Mouse (Mus musculus): ENCODE results near the gene Naga. TPM values are rescaled to one million over a fixed set of nuclear protein-coding genes. Genes with fewer than 3 reads are reported as not detected.

The Naga gene
- total RNA-seq, 2 experiments from 2014 or later: 56.3 to 74.2 TPM

DNA sequence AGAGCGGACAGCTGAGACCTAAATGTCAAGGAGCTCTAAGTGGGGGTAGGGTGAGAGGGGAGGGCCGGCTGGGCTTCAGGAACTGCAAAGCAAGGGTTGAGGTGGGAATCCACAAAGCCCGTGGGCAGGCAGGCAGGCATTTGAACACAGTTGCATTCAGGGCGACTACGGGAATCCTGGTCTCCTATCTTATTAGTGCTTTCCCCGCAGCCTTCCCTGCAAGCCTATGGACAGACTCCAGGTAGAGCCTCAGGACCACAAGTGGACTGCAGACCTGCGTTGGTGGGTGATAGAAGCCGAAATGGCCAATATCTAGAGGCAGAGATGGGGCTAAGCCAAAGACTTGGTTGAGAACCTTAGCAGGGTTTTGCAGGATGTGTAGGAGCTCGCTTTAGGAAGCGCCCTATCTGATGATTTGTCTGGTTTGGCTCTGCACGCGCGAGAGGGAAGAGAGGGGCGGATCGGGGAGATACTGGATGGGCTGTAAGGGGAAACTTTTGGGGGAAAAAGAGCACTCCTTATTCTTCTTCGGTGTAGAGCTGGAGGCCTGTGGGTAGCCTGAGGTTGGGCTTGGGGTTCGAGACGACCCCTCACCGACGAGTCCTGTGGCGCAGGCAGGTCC is 1.8 kb upstream of the Naga start:
- ATAC-seq (replicated peaks; ENCODE audit: low FRiP score, poor library complexity, severe bottlenecking): 0 out of 2 replicates have a peak, but pooled peaks have one; percentile 7

DNA sequence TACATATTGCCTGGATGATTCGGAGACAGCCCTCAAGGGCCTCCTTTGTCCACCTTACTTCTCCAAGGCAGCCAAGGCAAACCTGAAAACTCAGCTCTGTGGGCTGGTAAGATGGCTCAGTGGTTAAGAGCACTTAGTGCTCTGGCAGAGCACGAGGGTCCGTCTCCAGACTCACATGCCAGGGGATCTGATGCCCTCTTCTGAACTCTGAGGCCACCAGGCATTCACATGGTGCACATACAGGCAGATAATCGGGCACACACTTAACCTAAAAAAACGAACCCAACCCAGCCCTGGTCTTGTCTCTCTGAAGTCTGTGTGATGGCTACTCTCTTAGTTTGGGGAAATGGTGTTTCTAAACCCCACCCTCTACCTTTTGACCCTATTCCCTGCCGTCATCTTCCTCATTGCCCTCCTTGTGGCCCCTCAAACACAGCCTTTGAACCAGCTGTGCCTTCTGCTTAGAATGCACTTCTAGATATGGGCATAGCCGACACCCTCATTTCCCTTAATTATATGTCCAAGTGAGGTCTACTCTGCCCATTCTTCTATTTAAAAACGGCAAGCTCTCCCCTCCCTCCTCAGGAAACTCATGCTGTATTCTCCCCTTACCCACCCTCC is 1.0 kb upstream of the Naga start:
- no peak for ATAC-seq (replicated peaks; ENCODE audit: low FRiP score, poor library complexity, severe bottlenecking)

DNA sequence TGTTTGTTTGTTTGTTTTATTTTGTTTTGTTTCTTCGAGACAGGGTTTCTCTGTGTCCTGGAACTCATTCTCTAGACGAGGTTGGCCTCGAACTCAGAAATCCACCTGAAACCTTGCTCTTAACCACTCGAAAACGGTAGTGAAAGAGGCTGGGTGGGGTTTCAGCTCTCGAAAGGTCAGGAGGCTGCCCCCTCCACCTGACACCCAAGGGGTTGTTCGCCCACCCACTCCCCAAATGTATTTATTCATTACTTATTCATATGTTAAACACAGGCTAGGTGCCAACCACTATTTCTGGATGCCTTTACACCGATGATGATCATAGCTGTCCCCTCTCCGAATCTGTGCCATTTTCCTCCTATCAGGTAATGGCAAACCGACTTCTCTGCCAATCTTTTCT is 425 bp upstream of the Naga start:
- ATAC-seq (replicated peaks; ENCODE audit: low FRiP score, poor library complexity, severe bottlenecking): no peak

DNA sequence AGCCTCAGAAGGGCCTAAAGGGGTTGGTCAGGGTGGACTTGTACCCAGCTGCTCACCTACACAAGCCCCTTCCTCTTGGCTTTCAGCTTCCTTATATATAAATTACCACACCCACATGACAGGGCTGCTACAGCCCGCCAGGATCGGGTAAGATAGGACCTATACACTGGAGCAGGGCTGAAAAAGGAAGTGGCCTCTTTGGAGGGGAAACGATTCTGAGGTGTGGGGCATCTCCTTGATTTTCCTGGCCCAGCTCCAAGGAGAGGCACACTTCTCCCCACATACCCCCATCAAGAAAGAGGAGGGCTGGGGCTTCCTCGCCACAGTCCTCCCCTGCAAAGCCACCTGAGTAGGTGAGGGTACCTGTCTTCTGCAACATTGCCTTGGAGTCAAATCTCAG is 850 bp downstream of the Naga start:
- no peak for ATAC-seq (replicated peaks; ENCODE audit: low FRiP score, poor library complexity, severe bottlenecking)

DNA sequence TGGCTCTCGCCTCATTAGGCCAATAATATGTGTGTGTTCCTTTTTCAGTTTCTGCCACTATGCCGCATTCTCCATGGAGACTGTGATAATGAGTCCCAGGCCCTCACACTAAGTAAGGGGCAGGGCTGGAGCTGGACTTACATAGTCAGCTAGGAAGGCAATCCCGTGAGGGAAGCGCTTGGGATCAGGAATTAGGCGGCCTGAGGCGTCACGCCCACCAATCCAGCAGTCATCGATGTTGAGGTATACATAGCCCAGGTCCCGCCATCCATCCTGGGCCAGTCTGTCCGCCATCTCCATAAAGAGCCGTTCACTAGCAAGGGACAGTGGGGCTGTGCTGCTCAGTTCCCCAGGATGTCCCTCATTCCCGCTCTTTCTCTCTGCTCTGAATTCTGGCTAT is 2.1 kb downstream of the Naga start:
- ATAC-seq (replicated peaks; ENCODE audit: low FRiP score, poor library complexity, severe bottlenecking): no peak

DNA sequence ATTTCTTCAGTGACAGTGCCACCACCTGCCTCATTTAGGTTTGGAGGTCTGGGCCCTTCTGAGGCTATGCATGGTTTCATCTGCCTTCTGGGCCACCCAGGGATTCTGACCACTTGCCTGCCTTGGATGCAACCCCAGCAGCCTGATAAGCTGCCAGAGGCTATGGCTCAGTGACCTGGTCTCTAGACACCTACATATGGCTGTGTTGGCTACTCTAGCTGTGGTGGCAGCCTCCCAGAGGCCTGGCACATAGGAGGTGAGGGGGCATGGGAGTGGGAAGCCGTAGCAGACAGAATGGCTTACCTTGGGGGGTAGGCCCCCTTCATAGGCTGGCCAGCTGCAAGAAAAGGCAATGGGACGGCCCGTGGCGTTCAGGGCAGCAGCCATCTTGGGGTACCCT is 3.5 kb downstream of the Naga start:
- ATAC-seq (replicated peaks; ENCODE audit: low FRiP score, poor library complexity, severe bottlenecking): no peak

DNA sequence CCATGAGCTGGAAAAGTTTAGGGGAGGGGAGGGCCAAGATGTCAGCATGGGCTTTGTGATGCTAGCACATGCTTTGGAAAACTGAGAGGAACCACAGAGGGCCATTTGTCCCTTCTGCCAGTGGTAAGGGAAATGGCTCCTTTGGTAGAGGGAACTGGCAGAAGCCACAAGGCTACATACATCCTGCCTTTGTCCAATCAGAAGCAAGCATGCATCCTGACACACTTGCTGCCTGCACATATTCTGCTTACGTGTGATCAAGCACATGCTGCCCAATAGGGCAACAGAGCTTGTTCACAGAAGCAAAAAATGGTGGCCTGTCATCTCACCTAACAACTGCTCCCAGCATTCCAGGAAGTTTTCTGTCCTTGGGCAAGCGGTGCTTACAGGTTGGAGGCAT is 13.3 kb downstream of the Naga start:
- ATAC-seq (replicated peaks; ENCODE audit: low FRiP score, poor library complexity, severe bottlenecking): no peak

DNA sequence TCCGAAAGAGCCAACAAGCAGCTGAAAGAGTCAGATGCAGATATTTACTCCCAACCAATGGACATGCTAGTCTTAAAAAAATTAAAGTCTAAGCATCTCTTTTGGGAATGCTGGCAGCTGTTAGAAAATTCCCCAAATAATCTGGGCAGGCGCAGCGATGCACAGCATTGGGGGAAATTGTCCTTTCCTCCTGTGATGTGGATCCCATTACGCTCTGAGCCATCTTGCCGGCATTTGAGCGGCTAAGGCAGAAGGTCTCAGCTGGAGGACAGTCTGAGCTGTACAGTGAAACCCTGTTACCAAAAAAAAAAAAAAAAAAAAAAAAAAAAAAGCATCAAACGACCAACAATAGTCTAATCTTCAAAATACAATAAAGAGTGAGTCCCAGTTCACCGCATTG is 16.5 kb downstream of the Naga start:
- no peak for ATAC-seq (replicated peaks; ENCODE audit: low FRiP score, poor library complexity, severe bottlenecking)

DNA sequence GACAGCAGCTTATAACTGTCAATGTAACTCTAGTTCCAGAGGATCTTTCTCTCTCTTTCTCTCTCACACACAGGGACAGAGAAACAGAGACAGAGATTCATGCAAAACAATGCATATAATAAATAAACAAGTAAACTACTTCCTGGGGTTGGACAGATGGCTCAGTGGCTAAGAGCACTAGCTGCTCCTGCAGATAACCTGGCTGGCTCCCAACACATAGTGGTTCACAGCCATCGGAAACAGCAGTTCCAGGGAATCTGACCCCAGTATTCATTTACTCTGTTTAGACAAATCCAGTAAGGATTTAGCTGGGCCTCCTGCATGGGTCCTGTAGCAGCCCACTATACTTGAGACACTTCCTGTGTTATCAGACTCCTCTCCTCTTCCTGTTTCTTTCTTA is 19.1 kb downstream of the Naga start:
- no peak for ATAC-seq (replicated peaks; ENCODE audit: low FRiP score, poor library complexity, severe bottlenecking)

DNA sequence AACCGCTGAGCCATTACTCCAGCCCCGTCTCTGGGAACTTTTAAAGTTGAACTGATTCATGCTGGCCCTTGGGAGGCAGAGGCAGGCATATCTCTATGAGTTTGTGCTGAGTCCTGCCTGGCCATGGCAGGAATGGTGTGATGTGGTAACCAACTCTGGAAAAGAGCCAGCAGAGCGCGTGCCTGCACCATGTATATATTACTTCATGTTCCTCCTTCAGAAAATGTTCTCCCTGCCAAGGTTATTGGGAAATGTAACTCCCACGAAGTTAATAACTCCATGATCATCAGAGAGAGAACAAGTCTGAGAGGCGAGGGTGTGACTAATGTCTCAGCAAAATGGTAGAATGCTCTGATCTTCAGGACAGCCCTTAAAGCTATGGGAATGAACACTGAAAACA is 20.9 kb downstream of the Naga start:
- no peak for ATAC-seq (replicated peaks; ENCODE audit: low FRiP score, poor library complexity, severe bottlenecking)

DNA sequence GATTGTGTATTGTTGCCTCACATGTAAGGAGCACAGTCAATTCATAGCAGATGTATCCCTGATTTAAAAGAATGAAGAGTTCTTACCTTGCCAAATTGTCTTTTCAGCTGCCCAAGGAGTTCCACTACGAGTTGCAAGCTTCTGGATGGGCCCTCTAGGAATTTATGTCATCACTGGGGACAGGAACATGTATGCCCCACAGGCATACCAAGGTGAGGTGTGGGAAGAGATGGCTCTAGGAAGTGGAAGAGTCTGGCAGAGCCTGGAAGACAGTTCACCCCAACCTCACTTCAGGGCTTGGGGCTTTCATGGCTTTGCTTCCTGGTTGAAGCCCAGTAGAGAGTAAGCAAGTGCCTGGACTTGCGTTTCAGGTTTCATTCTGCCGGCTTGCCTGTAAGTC is 30.3 kb downstream of the Naga start:
- ATAC-seq (replicated peaks; ENCODE audit: low FRiP score, poor library complexity, severe bottlenecking): no peak

DNA sequence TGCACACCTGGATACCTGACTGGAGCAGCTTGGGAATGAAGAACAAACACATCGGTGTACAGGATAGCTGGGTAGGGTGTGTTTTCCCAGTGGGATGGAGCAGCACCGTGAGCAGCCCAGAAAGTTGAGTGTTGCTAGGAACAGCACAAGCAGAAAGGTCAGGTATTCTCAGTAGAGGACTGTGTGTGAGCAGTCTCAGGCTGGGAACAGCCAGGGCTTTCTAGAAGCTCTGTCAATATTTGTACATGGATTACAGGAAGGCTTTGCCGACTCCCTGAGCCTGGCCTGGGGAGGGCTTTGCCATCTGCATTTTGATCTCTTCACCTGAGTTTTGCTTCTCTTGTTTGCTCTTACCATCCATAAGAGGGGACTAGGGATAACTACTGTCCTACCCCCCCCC is 31.6 kb downstream of the Naga start:
- ATAC-seq (replicated peaks; ENCODE audit: low FRiP score, poor library complexity, severe bottlenecking): no peak

DNA sequence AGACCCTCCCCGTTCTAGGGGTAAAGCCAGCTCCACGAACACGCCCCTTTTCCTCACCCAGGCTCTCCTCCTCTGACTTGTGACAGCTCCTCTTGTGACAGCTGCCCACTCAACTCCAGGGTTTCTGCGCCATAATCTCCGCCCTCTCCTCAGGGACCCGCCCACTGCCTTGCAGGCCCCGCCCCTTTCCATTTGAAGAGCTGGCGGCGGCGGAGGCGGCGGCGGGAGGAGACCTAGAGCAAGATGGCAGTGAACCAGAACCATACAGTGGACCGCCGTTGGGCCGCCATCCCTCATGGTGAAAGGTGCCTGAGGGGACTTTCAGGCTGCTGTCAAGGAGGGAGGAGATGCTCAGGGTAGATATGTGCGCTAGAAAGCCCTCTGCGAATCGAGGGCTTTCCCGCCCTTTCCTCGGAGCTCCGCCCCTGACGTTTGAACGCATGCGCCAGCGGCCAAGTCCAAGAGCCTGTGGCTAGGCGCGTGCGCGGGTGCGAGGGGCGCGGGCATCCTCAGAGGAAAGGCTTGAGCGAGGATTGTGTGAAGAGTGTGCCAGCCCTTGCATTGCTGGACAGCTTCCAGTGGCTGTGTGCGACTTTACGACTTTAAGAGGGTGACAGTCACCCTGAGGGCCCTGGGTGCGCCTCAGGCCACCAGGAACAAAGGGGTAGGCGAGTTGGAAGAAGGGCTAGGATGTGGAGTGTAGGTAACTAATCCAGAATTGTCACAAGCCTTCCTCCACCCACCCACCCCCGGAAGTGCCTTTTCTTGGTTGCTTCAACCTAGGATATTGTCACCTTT is 39.8 kb downstream of the Naga start, which contains the start of gene Wbp2nl:
TSS of gene Wbp2nl (plus strand) at position 191 of the 798 bp plus-strand sequence.
- peak; percentile 55; the same call in 1 of the 2 replicates for ATAC-seq (replicated peaks; ENCODE audit: low FRiP score, poor library complexity, severe bottlenecking)

DNA sequence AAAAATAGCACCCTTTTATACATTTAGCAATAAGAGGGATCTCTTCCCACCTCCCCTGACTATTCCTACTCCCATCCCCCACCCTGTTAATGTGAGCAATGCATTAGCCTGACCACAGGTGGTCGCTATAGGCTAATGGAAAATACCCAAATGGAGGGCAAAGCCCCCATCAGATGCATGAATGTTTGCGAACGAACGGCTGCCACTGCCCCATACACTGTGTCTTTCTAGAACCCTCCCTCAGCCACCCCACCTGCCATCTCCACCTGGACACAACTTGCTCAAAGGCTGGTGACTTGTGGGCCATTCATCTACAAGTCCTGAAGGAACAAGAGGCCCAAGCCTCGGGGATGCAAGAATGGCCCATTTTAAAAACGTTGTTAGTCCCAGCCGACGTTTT is 44.7 kb downstream of the Naga start:
- ATAC-seq (replicated peaks; ENCODE audit: low FRiP score, poor library complexity, severe bottlenecking): no peak

DNA sequence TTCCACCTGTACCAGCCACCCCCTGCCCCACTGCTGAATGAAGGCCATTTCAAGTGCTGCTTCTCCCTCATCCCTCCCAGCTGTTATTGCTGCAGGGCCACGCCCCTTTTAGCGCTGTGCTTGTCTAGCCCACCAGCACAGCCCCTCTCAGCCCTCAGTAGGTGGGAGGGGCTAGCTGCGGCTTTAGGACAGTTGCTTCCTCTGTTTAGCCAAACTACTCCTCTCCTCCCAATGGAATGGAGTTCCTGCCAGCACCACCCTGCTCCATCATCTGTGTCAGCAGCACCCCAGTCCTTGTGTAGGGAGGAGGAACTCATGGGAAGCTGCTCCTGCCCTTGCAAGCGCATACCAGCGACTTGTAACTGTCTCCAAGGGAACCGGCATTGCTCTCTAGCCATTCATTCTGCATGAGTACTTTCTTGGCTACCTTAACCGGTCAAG is 45.4 kb downstream of the Naga start:
- ATAC-seq (replicated peaks; ENCODE audit: low FRiP score, poor library complexity, severe bottlenecking): no peak

DNA sequence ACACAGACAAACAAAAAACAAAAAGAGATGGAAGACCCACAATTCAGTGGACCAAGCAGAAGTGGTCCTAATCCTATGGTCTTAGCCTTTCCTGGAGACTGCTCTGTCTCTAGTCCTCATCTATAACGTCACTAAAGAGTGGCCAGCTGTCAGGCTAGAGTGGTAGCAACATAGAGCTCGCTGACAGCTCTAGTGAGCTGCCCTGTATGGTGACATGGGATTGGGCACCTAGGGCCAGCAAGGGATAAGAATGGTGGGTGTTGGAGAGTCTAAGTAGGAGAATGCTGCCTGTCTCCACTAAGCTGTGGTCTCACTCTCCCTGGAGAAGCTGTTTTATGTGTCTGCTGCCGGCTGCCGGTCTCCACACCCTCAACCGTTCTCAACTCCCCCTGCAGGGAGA is 45.9 kb downstream of the Naga start:
- ATAC-seq (replicated peaks; ENCODE audit: low FRiP score, poor library complexity, severe bottlenecking): no peak

DNA sequence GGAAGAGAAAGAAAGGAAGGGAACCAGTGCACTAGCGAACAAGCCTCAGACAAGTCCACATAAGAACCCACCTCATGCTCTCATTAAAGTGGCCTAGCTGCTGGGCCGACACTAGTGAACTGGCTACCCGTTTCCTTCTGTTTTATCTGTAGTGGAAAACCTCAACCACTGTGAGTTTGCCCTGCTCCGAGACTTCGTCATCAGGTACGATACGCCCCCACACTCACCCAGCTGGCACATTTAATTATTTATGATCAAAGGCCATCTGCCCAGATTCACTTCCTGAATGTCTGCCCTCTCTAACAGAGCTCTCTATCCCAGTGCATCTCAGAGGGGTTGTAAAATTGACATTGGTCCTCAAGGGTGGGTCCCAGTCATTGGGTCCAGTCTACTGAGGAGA is 48.5 kb downstream of the Naga start:
- ATAC-seq (replicated peaks; ENCODE audit: low FRiP score, poor library complexity, severe bottlenecking): no peak

DNA sequence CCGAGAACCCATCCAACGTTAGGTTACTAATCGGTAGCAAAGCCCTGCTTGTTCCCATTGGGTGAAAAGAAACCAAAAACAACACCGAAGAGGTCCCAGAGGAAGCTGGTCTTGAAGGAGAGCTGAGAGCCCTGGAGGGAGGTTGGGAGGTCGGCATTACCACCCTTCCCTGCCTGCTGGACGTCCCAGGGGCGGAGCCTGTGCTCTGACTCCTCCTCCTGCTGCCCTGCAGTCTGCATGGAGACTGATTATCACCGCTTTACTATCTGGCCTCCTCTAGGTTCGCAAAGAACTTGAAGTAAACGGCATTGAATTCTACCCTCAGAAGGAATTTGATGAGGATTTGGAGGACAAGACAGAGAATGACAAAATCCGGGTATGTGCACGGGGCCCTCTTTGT is 52.6 kb downstream of the Naga start:
- ATAC-seq (replicated peaks; ENCODE audit: low FRiP score, poor library complexity, severe bottlenecking): peak; percentile 60

DNA sequence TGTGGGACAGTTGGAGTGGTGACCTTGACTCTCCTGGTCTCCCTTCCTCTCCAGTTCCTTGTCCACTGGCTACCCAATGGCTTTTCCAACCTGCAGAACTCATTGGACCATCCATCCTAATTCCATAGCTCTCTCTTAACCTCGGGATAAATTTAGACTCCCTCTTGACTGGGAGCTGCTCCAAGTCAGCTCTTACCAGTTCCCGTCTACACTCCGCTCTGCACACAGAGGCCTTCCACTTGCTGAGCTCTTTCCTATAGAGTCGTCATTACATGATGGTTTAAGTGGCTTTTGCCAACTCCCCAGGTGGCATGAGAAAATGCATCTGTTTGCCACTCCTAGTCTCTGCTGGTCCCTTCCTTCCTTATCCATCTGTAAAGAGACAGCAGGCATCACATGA is 58.1 kb downstream of the Naga start:
- no peak for ATAC-seq (replicated peaks; ENCODE audit: low FRiP score, poor library complexity, severe bottlenecking)
